Mouse (Mus musculus) cerebellum, adult 2 months (tissue): ENCODE data around the gene Cldn34b2.

Source experiments
- CTCF ChIP-seq: fragments of 200-500 bp; IDR thresholded peaks from 2 replicates; pipeline ENCODE4 v1.5.1; 2011; ENCODE audit warnings: low read depth, mild to moderate bottlenecking, control low read depth, low read length, moderate library complexity, borderline replicate concordance; ENCODE audit not compliant: insufficient read depth
- POLR2A ChIP-seq: fragments of 200-500 bp; IDR thresholded peaks from 2 replicates; pipeline ENCODE4 v1.6.1; 2011; ENCODE audit warnings: low read length, control low read depth, borderline replicate concordance; ENCODE audit not compliant: insufficient read depth

- peak; percentile 31; the same call in 1 of the 2 replicates for TF ChIP-seq CTCF
- TF ChIP-seq POLR2A, result no peak
These were observed 16.5 kb upstream of the Cldn34b2 start for GRCm38 (mm10) chrX:155144718-155145117.
